Mouse (Mus musculus): ENCODE results near the gene Mfsd9. TPM values are rescaled to one million over a fixed set of nuclear protein-coding genes. Genes with fewer than 3 reads are reported as not detected.
"Not testable (repeated sequence)": the region's sequence is repeated elsewhere in the genome, so short reads cannot be mapped to it uniquely, and the experiment has no call there.

The Mfsd9 gene
- total RNA-seq, 2 experiments from 2014 or later: 3.3 to 5.5 TPM

DNA sequence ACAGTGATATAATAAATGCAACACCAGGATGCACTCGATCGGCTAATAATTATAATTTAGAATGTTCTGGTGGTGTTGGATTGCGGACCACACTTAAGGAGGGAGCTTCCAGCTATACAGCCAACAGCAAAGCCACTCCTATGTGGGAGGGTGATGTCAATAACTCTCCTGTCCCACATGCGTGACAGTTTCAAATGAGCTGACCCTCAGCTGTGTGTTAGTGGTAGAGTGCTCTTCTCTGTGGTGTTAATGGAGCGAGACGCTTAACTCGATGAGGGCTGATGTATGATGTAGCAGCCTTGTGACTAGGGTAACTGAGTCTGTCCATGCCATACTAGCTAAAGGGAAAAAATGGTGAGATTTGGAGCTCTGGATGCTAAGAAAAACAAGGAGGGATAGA lies 7.0 kb downstream of the Mfsd9 start:
- DNase-seq: no peak

DNA sequence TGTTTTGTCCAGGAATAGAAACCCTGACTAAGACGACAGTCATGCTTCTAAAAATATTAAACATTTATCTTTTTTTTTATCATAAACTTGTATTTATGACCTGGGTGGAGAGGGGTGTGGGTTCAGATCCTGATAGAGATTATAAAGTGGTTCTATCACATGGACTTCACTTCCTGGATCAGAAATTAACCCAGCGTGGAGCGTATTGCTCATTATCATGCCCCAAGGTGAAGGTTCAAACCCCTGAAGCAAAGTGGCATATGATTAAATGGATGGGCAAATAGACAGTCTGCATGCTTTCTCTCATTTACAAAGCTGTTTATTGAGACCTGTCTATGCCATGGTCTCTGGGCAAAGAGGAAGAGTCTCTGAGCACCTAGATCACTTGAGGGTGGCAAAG lies 13.7 kb downstream of the Mfsd9 start:
- DNase-seq: no peak

DNA sequence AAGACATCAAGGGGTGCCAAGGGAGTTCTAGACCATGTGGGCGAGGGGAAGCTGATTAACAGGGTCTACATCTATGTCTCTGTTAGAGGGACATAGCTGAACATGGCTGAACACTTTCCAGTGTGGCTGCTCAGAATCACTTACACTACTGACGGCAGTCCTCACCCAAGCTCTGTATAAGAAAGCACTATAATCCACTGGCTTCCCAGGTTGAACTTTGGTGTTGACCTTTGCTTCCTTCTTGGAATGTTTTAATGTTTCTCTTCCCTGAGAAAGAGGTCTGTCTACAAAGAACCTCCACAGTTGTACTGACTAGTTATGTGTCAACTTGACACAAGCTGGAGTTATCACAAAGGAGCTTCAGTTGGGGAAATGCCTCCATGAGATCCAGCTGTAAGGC lies 14.4 kb downstream of the Mfsd9 start:
- no peak for DNase-seq

- DNase-seq: no peak
Observed at GRCm38 (mm10) chr1:40774040-40774439, 16.4 kb downstream of the Mfsd9 start.

- no peak for DNase-seq
Observed at GRCm38 (mm10) chr1:40773234-40773633, 17.3 kb downstream of the Mfsd9 start.

GRCm38 (mm10) chr1:40771196-40771970 lies 19.1 kb downstream of the Mfsd9 start:
- DNase-seq: no peak

DNA sequence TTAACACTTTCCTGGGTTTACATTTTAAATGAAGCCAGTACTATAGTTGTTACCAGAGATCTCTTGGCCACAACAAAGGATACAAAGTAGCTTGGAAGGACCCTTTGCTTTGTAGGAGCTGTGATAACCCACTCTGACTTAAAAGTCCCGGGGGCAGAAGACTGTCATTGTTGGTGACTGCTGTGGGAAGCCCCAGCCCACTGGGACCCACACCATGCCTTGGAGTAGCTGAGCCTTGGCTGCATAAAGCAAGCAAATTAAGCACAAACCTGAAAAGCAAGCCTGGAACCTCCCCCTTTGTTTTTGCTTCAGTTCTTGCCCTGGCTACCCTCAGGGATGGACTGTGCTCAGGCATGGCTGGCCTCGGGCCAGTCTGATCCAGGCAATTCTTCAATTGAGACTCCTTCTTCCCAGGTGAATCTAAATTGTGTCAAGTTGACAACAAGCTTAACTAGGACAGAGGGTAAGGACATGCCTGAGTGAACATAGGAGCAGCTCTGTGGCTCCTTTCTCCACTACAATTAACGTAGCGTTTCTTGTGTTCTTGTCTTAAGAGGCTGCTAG lies 21.1 kb downstream of the Mfsd9 start:
- DNase-seq: no peak

DNA sequence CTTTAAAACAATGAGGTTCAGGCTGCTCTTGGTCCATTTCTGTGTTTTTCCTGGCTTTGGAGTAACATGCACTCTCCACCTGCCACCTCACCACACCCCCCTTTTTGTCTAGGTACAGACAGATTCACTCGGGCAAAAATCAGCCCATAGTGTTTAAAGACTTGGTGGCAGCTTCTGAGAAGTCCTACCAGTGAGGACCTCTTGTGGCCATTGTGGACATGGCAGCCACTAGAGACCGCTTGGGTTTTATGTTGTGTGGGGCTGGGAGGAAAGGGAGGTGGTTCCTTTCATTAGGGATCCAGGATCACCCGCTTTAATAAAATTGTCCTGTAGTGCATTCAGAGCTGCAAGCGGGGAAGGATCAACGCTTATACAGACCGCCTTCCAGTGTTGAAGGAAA lies 21.9 kb downstream of the Mfsd9 start:
- DNase-seq: peak; percentile 62

GRCm38 (mm10) chr1:40767588-40767987 lies 22.9 kb downstream of the Mfsd9 start:
- DNase-seq: no peak

- DNase-seq: no peak
Observed at GRCm38 (mm10) chr1:40765521-40765920, 25.0 kb downstream of the Mfsd9 start.

- no peak for DNase-seq
Observed at GRCm38 (mm10) chr1:40764701-40765275, 25.7 kb downstream of the Mfsd9 start.

- DNase-seq: no peak
Observed at GRCm38 (mm10) chr1:40764042-40764441, 26.4 kb downstream of the Mfsd9 start.

DNA sequence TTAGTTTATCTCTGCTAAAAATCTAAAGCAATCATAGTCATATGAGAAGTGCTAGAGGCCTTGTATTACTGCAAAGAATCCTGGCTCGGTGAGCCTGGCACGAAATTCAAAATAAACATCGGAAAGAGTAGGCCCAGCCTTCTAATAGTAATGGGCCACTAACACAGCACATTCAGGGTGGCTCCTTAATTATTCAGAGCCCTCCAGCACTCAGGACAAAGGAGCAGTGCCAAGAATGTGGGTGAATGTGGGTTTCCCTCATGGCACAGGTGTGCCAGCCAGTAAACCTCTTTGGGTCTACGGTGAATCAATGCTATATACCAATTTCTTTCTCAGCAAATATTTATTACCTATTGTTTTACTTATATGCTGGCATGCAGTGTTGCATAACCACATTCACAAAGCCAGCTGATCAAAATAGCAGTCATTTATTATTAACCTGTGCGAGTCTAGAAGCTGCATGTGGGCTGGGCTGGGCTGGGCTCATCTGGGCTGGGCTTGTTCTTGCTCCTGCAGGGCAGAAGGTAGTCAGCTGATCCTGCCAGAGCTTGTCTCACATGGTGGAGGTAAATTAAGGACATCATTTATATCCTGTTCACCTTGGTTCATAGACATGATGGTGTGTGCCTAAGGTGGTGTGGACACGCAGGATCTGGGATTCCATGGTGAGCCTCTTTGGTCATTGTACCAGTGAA lies 30.6 kb downstream of the Mfsd9 start:
- no peak for DNase-seq

DNA sequence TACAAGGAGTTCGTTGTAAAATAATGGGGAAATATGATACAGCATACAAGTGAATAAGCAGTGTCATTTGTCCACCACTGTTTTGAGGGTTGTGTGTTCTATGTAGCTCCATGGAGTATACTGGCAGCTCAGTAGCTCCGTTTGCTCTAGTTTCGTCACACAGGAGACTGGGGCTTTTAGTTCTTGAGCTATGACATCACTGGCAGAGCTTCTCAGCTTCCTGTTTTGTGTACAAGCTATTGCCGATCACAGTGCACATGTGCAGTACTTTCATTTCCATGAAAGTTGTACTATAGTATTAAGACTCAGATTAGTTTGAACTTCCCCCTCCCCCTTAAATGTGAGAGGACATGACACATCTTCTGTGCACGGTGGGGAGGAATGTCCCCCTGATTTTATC lies 44.4 kb downstream of the Mfsd9 start:
- no peak for DNase-seq

DNA sequence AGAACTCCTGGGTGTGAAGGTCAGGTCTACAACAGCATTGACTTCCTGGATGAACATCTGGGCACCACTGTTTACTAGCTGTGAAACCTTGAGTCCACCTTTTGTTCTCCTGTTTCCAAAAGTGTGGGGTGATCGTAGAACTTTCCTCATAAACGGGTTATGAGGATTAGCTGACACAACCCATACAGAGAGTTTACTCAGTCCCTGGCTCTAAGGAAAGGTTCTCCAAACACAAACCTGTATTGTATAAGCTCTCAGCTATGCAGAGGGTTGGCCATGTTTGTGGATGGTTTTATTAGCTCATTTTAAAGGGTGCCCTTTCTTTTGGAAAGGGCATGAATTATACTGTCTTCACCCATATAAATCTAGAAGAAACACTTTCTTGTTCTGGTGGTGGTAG lies 49.7 kb downstream of the Mfsd9 start:
- no peak for DNase-seq

GRCm38 (mm10) chr1:40738246-40738645 lies 52.2 kb downstream of the Mfsd9 start:
- not testable (repeated sequence) for DNase-seq

- DNase-seq: no peak
Observed at GRCm38 (mm10) chr1:40737671-40738070, 52.8 kb downstream of the Mfsd9 start.

DNA sequence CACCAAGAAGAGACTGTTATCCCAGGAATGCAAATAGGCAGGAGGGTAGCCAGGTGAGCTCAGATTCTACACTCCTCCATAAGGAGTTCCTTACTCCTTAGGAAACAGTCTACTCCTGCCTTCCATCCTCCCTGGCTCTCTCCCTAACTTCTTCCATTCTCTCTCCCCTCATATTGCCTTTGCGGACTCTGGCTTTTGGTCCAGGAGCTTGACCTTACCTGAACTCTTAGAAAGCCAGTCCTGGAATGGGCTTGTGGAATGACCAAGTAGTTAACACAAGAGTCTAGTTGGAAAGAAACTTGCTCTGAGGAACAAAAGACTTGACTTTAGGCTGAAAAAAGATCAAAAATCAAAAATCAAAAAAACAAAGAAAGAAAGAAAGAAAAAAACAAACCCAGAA lies 61.9 kb downstream of the Mfsd9 start:
- no peak for DNase-seq

GRCm38 (mm10) chr1:40727404-40727803 lies 63.1 kb downstream of the Mfsd9 start:
- DNase-seq: no peak

DNA sequence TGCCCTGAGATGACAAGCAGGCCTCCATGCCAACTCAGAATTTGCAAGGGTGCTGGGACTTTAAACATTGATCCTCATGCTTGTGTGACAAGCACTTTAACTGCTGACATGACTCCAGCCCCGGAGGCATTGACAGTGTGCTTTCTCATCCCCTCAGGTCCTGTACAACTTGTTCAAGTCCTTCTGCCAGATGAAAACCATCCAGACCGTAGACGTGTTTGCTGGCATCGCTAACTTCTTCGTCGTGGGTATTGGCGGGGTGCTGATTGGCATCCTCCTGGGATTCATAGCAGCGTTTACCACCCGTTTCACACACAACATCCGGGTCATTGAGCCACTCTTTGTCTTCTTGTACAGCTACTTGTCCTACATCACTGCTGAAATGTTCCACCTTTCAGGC lies 64.4 kb downstream of the Mfsd9 start:
- no peak for DNase-seq

Data from adrenal gland, postnatal 10 days (tissue).